Mouse (Mus musculus) embryonic facial prominence, embryonic 11.5 days (tissue): ENCODE measurements around the gene Prokr2. TPM values are rescaled to one million over a fixed set of nuclear protein-coding genes. Genes with fewer than 3 reads are reported as not detected.
A peak's percentile ranks its signal among the peaks of the same experiment; 100 is the strongest.

Source experiments
- ATAC-seq: fragments of 200-750 bp; cut with Nextera tagmentation; replicated peaks from 2 replicates; pipeline ENCODE4 v1.8.0; 2017; ENCODE audit warnings: low read depth; ENCODE audit not compliant: insufficient number of reproducible peaks, low FRiP score, low TSS enrichment
- DNase-seq: peaks from one replicate; pipeline ENCODE4 v3.0.0-alpha.2; 2015; ENCODE audit warnings: low spot score
- H3K27ac ChIP-seq: fragments of 300-500 bp; sonication (generic); replicated peaks from 2 replicates; pipeline ENCODE4 v1.5.1; 2014; ENCODE audit warnings: mild to moderate bottlenecking, low read depth, low read length, control low read depth
- H3K27me3 ChIP-seq: fragments of 300-500 bp; sonication (generic); 2 replicates; pipeline ENCODE4 v1.6.1; 2014; ENCODE audit warnings: mild to moderate bottlenecking, low read length, moderate library complexity, mixed read lengths; ENCODE audit not compliant: control insufficient read depth, insufficient read depth
- H3K36me3 ChIP-seq: fragments of 300-500 bp; sonication (generic); replicated peaks from 2 replicates; pipeline ENCODE4 v1.6.1; 2014; ENCODE audit warnings: low read depth, mild to moderate bottlenecking, low read length, moderate library complexity, mixed read lengths; ENCODE audit not compliant: control insufficient read depth, insufficient read depth
- H3K4me1 ChIP-seq: fragments of 300-500 bp; sonication (generic); 2 replicates; pipeline ENCODE4 v1.6.1; 2014; ENCODE audit warnings: low read length, mixed read lengths; ENCODE audit not compliant: control insufficient read depth, insufficient read depth
- H3K4me2 ChIP-seq: fragments of 300-500 bp; sonication (generic); 2 replicates; pipeline ENCODE4 v1.6.1; 2014; ENCODE audit warnings: low read depth, mild to moderate bottlenecking, control low read depth, low read length, moderate library complexity
- H3K4me3 ChIP-seq: fragments of 300-500 bp; sonication (generic); 2 replicates; pipeline ENCODE4 v1.5.1; 2014; ENCODE audit warnings: low read depth, low read length, control low read depth
- H3K9ac ChIP-seq: fragments of 300-500 bp; sonication (generic); replicated peaks from 2 replicates; pipeline ENCODE4 v1.6.1; 2014; ENCODE audit warnings: mild to moderate bottlenecking, control low read depth, low read length
- H3K9me3 ChIP-seq: fragments of 300-500 bp; sonication (generic); replicated peaks from 2 replicates; pipeline ENCODE4 v1.6.1; 2016; ENCODE audit warnings: mild to moderate bottlenecking, low read length, inconsistent platforms, mixed read lengths; ENCODE audit not compliant: control insufficient read depth
- WGBS: fragments of 180-500 bp; shearing (Covaris S2); extraction: QIAGEN DNeasy Blood & Tissue Kit; methylation state at CpG from one replicate; pipeline ENCODE4 v1.1.7; 2014; 5-methylcytosine and 5-hydroxymethylcytosine counted together
- polyA plus RNA-seq: library from polyadenylated mRNA; unstranded; fragments of >200 nt; fragmentation: Nextera tagmentation; extraction: Ambion mirVana; gene quantifications from 2 replicates; pipeline ENCODE4 v1.2.1, GENCODE M21; 2014

The Prokr2 gene
- 2.6 and 4.3 TPM in 2 replicates for polyA plus RNA-seq

- Histone ChIP-seq H3K9me3 (no peaks in the 10 kb centered on the region), H3K36me3 (no peaks in the 10 kb centered on the region), H3K4me1 (no peaks in the 10 kb centered on the region), H3K4me2 (peak within 1 kb of the TSS; percentile 96), H3K9ac (peak within 1 kb of the TSS; percentile 37), H3K27me3 (no peaks in the 10 kb centered on the region), H3K4me3 (peak within 1 kb of the TSS; percentile 53), H3K27ac (no peak within 1 kb of the TSS)
- WGBS = under 1% methylated on average over 29 of the region's 29 CpGs
- DNase-seq (peak; percentile 61), ATAC-seq (peak; percentile 60)
Observed at GRCm38 (mm10) chr2:132385194-132385838, at the start of gene Prokr2. Gene Prokr2, minus strand, starts transcription at chr2:132385447.

GRCm38 (mm10) chr2:132427160-132427941, 42.1 kb upstream of the Prokr2 start:
- no peak overlapping the region for H3K4me2 ChIP-seq
- no peak for ATAC-seq

GRCm38 (mm10) chr2:132425576-132425975, 40.3 kb upstream of the Prokr2 start:
- 67% methylated on average over 6 of the region's 6 CpGs for WGBS

More at GRCm38 (mm10) chr2:132427160-132427941, 42.1 kb upstream of the Prokr2 start:
- Histone ChIP-seq H3K27me3 (no peaks in the 10 kb centered on the region), H3K36me3 (no peaks in the 10 kb centered on the region), H3K9ac (no peak overlapping the region), H3K4me3 (no peak overlapping the region), H3K27ac (no peak overlapping the region), H3K9me3 (no peaks in the 10 kb centered on the region), H3K4me1 (no peaks in the 10 kb centered on the region)
- 55% methylated on average over 17 of the region's 17 CpGs for WGBS
- peak; percentile 60 for DNase-seq

GRCm38 (mm10) chr2:132423411-132424047, 38.3 kb upstream of the Prokr2 start:
- Histone ChIP-seq H3K4me1 (no peaks in the 10 kb centered on the region), H3K27ac (no peak overlapping the region), H3K4me2 (no peak overlapping the region), H3K4me3 (no peak overlapping the region), H3K27me3 (no peaks in the 10 kb centered on the region), H3K9me3 (no peaks in the 10 kb centered on the region), H3K9ac (no peak overlapping the region), H3K36me3 (no peaks in the 10 kb centered on the region)
- 82% methylated on average over 7 of the region's 7 CpGs for WGBS
- ATAC-seq = no peak
- no peak for DNase-seq

More at GRCm38 (mm10) chr2:132425576-132425975, 40.3 kb upstream of the Prokr2 start:
- Histone ChIP-seq H3K9ac (no peak overlapping the region), H3K4me2 (no peak overlapping the region), H3K4me1 (no peaks in the 10 kb centered on the region), H3K9me3 (no peaks in the 10 kb centered on the region), H3K27ac (no peak overlapping the region), H3K27me3 (no peaks in the 10 kb centered on the region), H3K36me3 (no peaks in the 10 kb centered on the region), H3K4me3 (no peak overlapping the region)
- ATAC-seq = no peak
- no peak for DNase-seq

GRCm38 (mm10) chr2:132422846-132423245, 37.6 kb upstream of the Prokr2 start:
- DNase-seq (no peak), ATAC-seq (no peak)
- no peaks in the 10 kb centered on the region for H3K9me3 ChIP-seq
- 92% methylated on average over 9 of the region's 9 CpGs for WGBS
- no peak overlapping the region for H3K4me2 ChIP-seq
- no peak overlapping the region for H3K4me3 ChIP-seq
- no peaks in the 10 kb centered on the region for H3K36me3 ChIP-seq
- H3K4me1 ChIP-seq = no peaks in the 10 kb centered on the region
- no peak overlapping the region for H3K27ac ChIP-seq
- H3K27me3 ChIP-seq = no peaks in the 10 kb centered on the region
- H3K9ac ChIP-seq = no peak overlapping the region

- H3K9ac ChIP-seq = no peak overlapping the region
- no peak overlapping the region for H3K4me3 ChIP-seq
- no peak for ATAC-seq
- H3K36me3 ChIP-seq = no peaks in the 10 kb centered on the region
- H3K4me2 ChIP-seq = no peak overlapping the region
- H3K27ac ChIP-seq = no peak overlapping the region
- H3K9me3 ChIP-seq = no peaks in the 10 kb centered on the region
- DNase-seq = no peak
- H3K4me1 ChIP-seq = no peaks in the 10 kb centered on the region
- no peaks in the 10 kb centered on the region for H3K27me3 ChIP-seq
- 83% methylated on average over 2 of the region's 2 CpGs for WGBS
Observed at GRCm38 (mm10) chr2:132418414-132418813, 33.2 kb upstream of the Prokr2 start.

GRCm38 (mm10) chr2:132410126-132410525, 24.9 kb upstream of the Prokr2 start:
- H3K27ac ChIP-seq = no peak overlapping the region
- no peak overlapping the region for H3K4me2 ChIP-seq
- no peak overlapping the region for H3K4me3 ChIP-seq
- H3K4me1 ChIP-seq = no peaks in the 10 kb centered on the region
- no peak for ATAC-seq
- no peaks in the 10 kb centered on the region for H3K27me3 ChIP-seq
- no peaks in the 10 kb centered on the region for H3K36me3 ChIP-seq
- H3K9ac ChIP-seq = no peak overlapping the region
- no peak for DNase-seq
- H3K9me3 ChIP-seq = no peaks in the 10 kb centered on the region
- 83% methylated on average over 4 of the region's 4 CpGs for WGBS

- DNase-seq (no peak), ATAC-seq (no peak)
- H3K4me2 ChIP-seq = no peak overlapping the region
- no peak overlapping the region for H3K4me3 ChIP-seq
- no peak overlapping the region for H3K9ac ChIP-seq
- H3K9me3 ChIP-seq = no peaks in the 10 kb centered on the region
- H3K27me3 ChIP-seq = no peaks in the 10 kb centered on the region
- no peak overlapping the region for H3K27ac ChIP-seq
- H3K36me3 ChIP-seq = no peaks in the 10 kb centered on the region
- H3K4me1 ChIP-seq = no peaks in the 10 kb centered on the region
- WGBS = 88% methylated on average over 8 of the region's 8 CpGs
Observed at GRCm38 (mm10) chr2:132398136-132398535, 12.9 kb upstream of the Prokr2 start.
